ENCODE assay signal across 16 mouse cellular contexts in genomic region chr5:115848463-115848862, GRCm38 (mm10). TPM values are rescaled to one million over a fixed set of nuclear protein-coding genes. Genes with fewer than 3 reads are reported as not detected.
DNase-seq lines count a peak whose midpoint lies in the region; ATAC-seq and TF ChIP-seq lines count a peak whose summit lies in the region.
"Had no signal": no experiment of that assay in that cellular context is flagged by ENCODE, and none has a peak within 500 bp of the region (broad histone marks: within the 10 kb centered on the region; RNA-seq: fewer than 3 reads in every experiment).

No protein-coding gene starts in this region.

- DNase-seq in hindbrain, embryonic 10.5 days (ENCODE audit: low spot score), result no peak
- DNase-seq in midbrain, postnatal 0 days (ENCODE audit: low spot score), result peak; percentile 52
- DNase-seq in telencephalon, adult 2 months (ENCODE audit: low read depth, low spot score), result peak; percentile 64
- no peak for DNase-seq in cerebellum, postnatal 10 days
- DNase-seq: adrenal gland, adult 8-10 months; gastrocnemius, postnatal 36 days; lung, postnatal 10 days had no signal

- H3K4me2 ChIP-seq in hindbrain, embryonic 12.5 days (replicated peaks), result no peak overlapping the region
- H3K4me2 ChIP-seq in midbrain, postnatal 0 days (ENCODE audit: low read depth, low read length, poor library complexity, severe bottlenecking), result no peak overlapping the region
- no peak overlapping the region for H3K4me2 ChIP-seq in midbrain, embryonic 15.5 days
- H3K4me2 ChIP-seq in forebrain, embryonic 15.5 days (replicated peaks), result peak overlapping the region; percentile 21; the same call in 1 of the 2 replicates
- H3K4me2 ChIP-seq: embryonic facial prominence, embryonic 15.5 days; heart, embryonic 15.5 days; liver, embryonic 12.5 days had no signal

- H3K27me3 ChIP-seq in hindbrain, embryonic 12.5 days, result no peaks in the 10 kb centered on the region
- H3K27me3 ChIP-seq in hindbrain, embryonic 10.5 days (ENCODE audit: insufficient read depth, poor library complexity, severe bottlenecking), result no peaks in the 10 kb centered on the region
- H3K27me3 ChIP-seq in midbrain, postnatal 0 days (ENCODE audit: insufficient read depth, low read length), result no peaks in the 10 kb centered on the region
- H3K27me3 ChIP-seq in midbrain, embryonic 15.5 days (replicated peaks), result no peaks in the 10 kb centered on the region
- H3K27me3 ChIP-seq in forebrain, embryonic 15.5 days, result no peaks in the 10 kb centered on the region
- H3K27me3 ChIP-seq: CH12.LX; embryonic facial prominence, embryonic 15.5 days; heart, embryonic 15.5 days; liver, embryonic 12.5 days had no signal

- 0 out of 2 replicates have a peak overlapping the region, but pooled peaks have one; percentile 50 for H3K27ac ChIP-seq in hindbrain, embryonic 12.5 days
- no peak overlapping the region for H3K27ac ChIP-seq in hindbrain, embryonic 10.5 days
- 0 out of 2 replicates have a peak overlapping the region, but pooled peaks have one; percentile 12 for H3K27ac ChIP-seq in midbrain, postnatal 0 days (ENCODE audit: low read depth, low read length)
- H3K27ac ChIP-seq in midbrain, embryonic 15.5 days, result no peak overlapping the region
- H3K27ac ChIP-seq in forebrain, embryonic 15.5 days (replicated peaks), result peak overlapping the region; percentile 48; the same call in 1 of the 2 replicates
- H3K27ac ChIP-seq: embryonic facial prominence, embryonic 15.5 days; heart, embryonic 15.5 days; liver, embryonic 12.5 days had no signal

- no peak for ATAC-seq in hindbrain, embryonic 12.5 days (ENCODE audit: low FRiP score)
- ATAC-seq in midbrain, postnatal 0 days (ENCODE audit: low FRiP score), result no peak
- ATAC-seq in midbrain, embryonic 15.5 days (replicated peaks), result no peak
- ATAC-seq in forebrain, embryonic 15.5 days (replicated peaks), result no peak
- ATAC-seq: inflammation-experienced regulatory T-cells, adult 6 months; liver, embryonic 12.5 days had no signal

- WGBS in hindbrain, embryonic 12.5 days, result 68% methylated on average over 7 of the region's 7 CpGs
- 49% methylated on average over 7 of the region's 7 CpGs for WGBS in hindbrain, embryonic 10.5 days
- WGBS in midbrain, postnatal 0 days, result 42% methylated on average over 7 of the region's 7 CpGs
- WGBS in midbrain, embryonic 15.5 days, result 42% methylated on average over 7 of the region's 7 CpGs
- WGBS in forebrain, embryonic 15.5 days, result 13% methylated on average over 7 of the region's 7 CpGs

- H3K4me1 ChIP-seq in hindbrain, embryonic 12.5 days, result peaks cover 19% of the 10 kb centered on the region
- peaks cover 46% of the 10 kb centered on the region for H3K4me1 ChIP-seq in hindbrain, embryonic 10.5 days (replicated peaks)
- 0 out of 2 replicates have a peak, but pooled peaks cover 4% of the 10 kb centered on the region for H3K4me1 ChIP-seq in midbrain, postnatal 0 days (ENCODE audit: insufficient read depth, low read length)
- H3K4me1 ChIP-seq in midbrain, embryonic 15.5 days, result peaks cover 16% of the 10 kb centered on the region
- H3K4me1 ChIP-seq in forebrain, embryonic 15.5 days, result peaks cover 31% of the 10 kb centered on the region

- H3K36me3 ChIP-seq in hindbrain, embryonic 12.5 days, result peaks cover 20% of the 10 kb centered on the region
- H3K36me3 ChIP-seq in hindbrain, embryonic 10.5 days, result peaks cover 68% of the 10 kb centered on the region
- no peaks in the 10 kb centered on the region for H3K36me3 ChIP-seq in midbrain, postnatal 0 days (ENCODE audit: insufficient read depth, low read length)
- H3K36me3 ChIP-seq in midbrain, embryonic 15.5 days (replicated peaks), result no peaks in the 10 kb centered on the region
- H3K36me3 ChIP-seq in forebrain, embryonic 15.5 days, result no peaks in the 10 kb centered on the region

- no peaks in the 10 kb centered on the region for H3K9me3 ChIP-seq in hindbrain, embryonic 12.5 days (replicated peaks)
- H3K9me3 ChIP-seq in hindbrain, embryonic 10.5 days, result peaks cover 6% of the 10 kb centered on the region; the same call in 1 of the 2 replicates
- H3K9me3 ChIP-seq in midbrain, postnatal 0 days (ENCODE audit: low read length), result no peaks in the 10 kb centered on the region
- H3K9me3 ChIP-seq in midbrain, embryonic 15.5 days, result no peaks in the 10 kb centered on the region
- H3K9me3 ChIP-seq in forebrain, embryonic 15.5 days, result no peaks in the 10 kb centered on the region
- H3K9me3 ChIP-seq: embryonic facial prominence, embryonic 15.5 days; heart, embryonic 15.5 days; liver, embryonic 12.5 days; midbrain, embryonic 10.5 days had no signal

- TF ChIP-seq CTCF in midbrain, postnatal 0 days (IDR thresholded peaks at IDR 0.05), result no peak

- no peak overlapping the region for H3K9ac ChIP-seq in hindbrain, embryonic 12.5 days
- H3K9ac ChIP-seq in midbrain, postnatal 0 days (replicated peaks; ENCODE audit: low read length, poor library complexity, severe bottlenecking), result no peak overlapping the region
- H3K9ac ChIP-seq in midbrain, embryonic 15.5 days, result no peak overlapping the region
- H3K9ac ChIP-seq in forebrain, embryonic 15.5 days (replicated peaks), result 0 out of 2 replicates have a peak overlapping the region, but pooled peaks have one; percentile 17
- H3K9ac ChIP-seq: embryonic facial prominence, embryonic 15.5 days; heart, embryonic 15.5 days; liver, embryonic 12.5 days had no signal

- H3K4me3 ChIP-seq in hindbrain, embryonic 12.5 days, result no peak overlapping the region
- no peak overlapping the region for H3K4me3 ChIP-seq in hindbrain, embryonic 10.5 days
- no peak overlapping the region for H3K4me3 ChIP-seq in midbrain, postnatal 0 days (ENCODE audit: low read depth, low read length)
- H3K4me3 ChIP-seq in midbrain, embryonic 15.5 days, result no peak overlapping the region
- H3K4me3 ChIP-seq in forebrain, embryonic 15.5 days, result no peak overlapping the region
- H3K4me3 ChIP-seq: embryonic facial prominence, embryonic 15.5 days; heart, embryonic 15.5 days; liver, embryonic 12.5 days; midbrain, embryonic 10.5 days had no signal

RNA-seq across cellular contexts. Expression of gene Cit, which starts 3.4 kb away (rescaled TPM):
- 30.9 and 35.0 TPM in 2 replicates for polyA plus RNA-seq in hindbrain, embryonic 12.5 days (2016; fragmentation: Nextera tagmentation; extraction: Ambion mirVana)
- 40.4 and 46.2 TPM in 2 replicates for polyA plus RNA-seq in hindbrain, embryonic 10.5 days (2016; fragmentation: Nextera tagmentation; extraction: Ambion mirVana)
- 34.7 and 39.2 TPM in 2 replicates for total RNA-seq in midbrain, postnatal 0 days (2014; rRNA removed)
- 31.6 and 35.9 TPM in 2 replicates for polyA plus RNA-seq in midbrain, postnatal 0 days (2015; fragmentation: Nextera tagmentation; extraction: Ambion mirVana)
- 25.8 and 26.9 TPM in 2 replicates for polyA plus RNA-seq in midbrain, embryonic 15.5 days (2015; fragmentation: Nextera tagmentation; extraction: Ambion mirVana)
- polyA plus RNA-seq in forebrain, embryonic 15.5 days (2015; fragmentation: Nextera tagmentation; extraction: Ambion mirVana), result 17.2 and 20.3 TPM in 2 replicates

Comparison
In these comparisons a context has a peak if more than half of its experiments do, and no peak if none do; other contexts are left out.
1. H3K27ac ChIP-seq: peak in hindbrain, embryonic 12.5 days (single experiment), midbrain, postnatal 0 days (single experiment) and forebrain, embryonic 15.5 days (single experiment); none in hindbrain, embryonic 10.5 days (single experiment) and midbrain, embryonic 15.5 days (single experiment).
2. DNase-seq: peak in midbrain, postnatal 0 days (single experiment) and telencephalon, adult 2 months (single experiment); none in hindbrain, embryonic 10.5 days (single experiment) and cerebellum, postnatal 10 days (0 of 2).